8 mouse cellular contexts compared by ENCODE assay signal in genomic region chr11:95827464-95828085, GRCm38 (mm10). TPM values are rescaled to one million over a fixed set of nuclear protein-coding genes. Genes with fewer than 3 reads are reported as not detected.
DNase-seq lines count a peak whose midpoint lies in the region; ATAC-seq lines count a peak whose summit lies in the region.
"Had no signal": no experiment of that assay in that cellular context is flagged by ENCODE, and none has a peak within 500 bp of the region (broad histone marks: within the 10 kb centered on the region; RNA-seq: fewer than 3 reads in every experiment).

No protein-coding gene starts in this region.

- H3K27me3 ChIP-seq in midbrain, embryonic 11.5 days (ENCODE audit: control insufficient read depth, insufficient read depth, low read length), result peaks cover 75% of the 10 kb centered on the region
- peaks cover 91% of the 10 kb centered on the region for H3K27me3 ChIP-seq in midbrain, embryonic 13.5 days
- peaks cover 39% of the 10 kb centered on the region for H3K27me3 ChIP-seq in heart, embryonic 16.5 days (ENCODE audit: control insufficient read depth, insufficient read depth, low read length)
- H3K27me3 ChIP-seq in liver, embryonic 11.5 days (replicated peaks; ENCODE audit: control insufficient read depth, insufficient read depth, low read length), result peaks cover 52% of the 10 kb centered on the region

- H3K27ac ChIP-seq in midbrain, embryonic 11.5 days (ENCODE audit: low read depth, low read length), result no peak overlapping the region
- H3K27ac ChIP-seq in midbrain, embryonic 13.5 days, result no peak overlapping the region
- peak overlapping the region; percentile 51 for H3K27ac ChIP-seq in heart, embryonic 16.5 days (ENCODE audit: low read length)
- no peak overlapping the region for H3K27ac ChIP-seq in liver, embryonic 11.5 days (ENCODE audit: low read depth, low read length)

- peaks cover 17% of the 10 kb centered on the region for H3K4me1 ChIP-seq in midbrain, embryonic 11.5 days (ENCODE audit: control insufficient read depth, insufficient read depth, low read length)
- H3K4me1 ChIP-seq in midbrain, embryonic 13.5 days (replicated peaks), result peaks cover 25% of the 10 kb centered on the region
- H3K4me1 ChIP-seq in heart, embryonic 16.5 days (ENCODE audit: control insufficient read depth, insufficient read depth, low read length), result peaks cover 35% of the 10 kb centered on the region
- peaks cover 36% of the 10 kb centered on the region for H3K4me1 ChIP-seq in liver, embryonic 11.5 days (replicated peaks; ENCODE audit: control insufficient read depth, insufficient read depth, low read length)

- no peaks in the 10 kb centered on the region for H3K9me3 ChIP-seq in midbrain, embryonic 11.5 days (ENCODE audit: control insufficient read depth, low read length)
- H3K9me3 ChIP-seq in midbrain, embryonic 13.5 days, result no peaks in the 10 kb centered on the region
- H3K9me3 ChIP-seq in heart, embryonic 16.5 days (replicated peaks; ENCODE audit: control insufficient read depth, low read length), result no peaks in the 10 kb centered on the region
- H3K9me3 ChIP-seq in liver, embryonic 11.5 days (ENCODE audit: control insufficient read depth, low read length), result no peaks in the 10 kb centered on the region

- H3K36me3 ChIP-seq in midbrain, embryonic 11.5 days (ENCODE audit: control insufficient read depth, insufficient read depth, low read length), result no peaks in the 10 kb centered on the region
- no peaks in the 10 kb centered on the region for H3K36me3 ChIP-seq in midbrain, embryonic 13.5 days
- no peaks in the 10 kb centered on the region for H3K36me3 ChIP-seq in heart, embryonic 16.5 days (ENCODE audit: control insufficient read depth, insufficient read depth)
- no peaks in the 10 kb centered on the region for H3K36me3 ChIP-seq in liver, embryonic 11.5 days (ENCODE audit: control insufficient read depth, insufficient read depth, low read length)

- H3K4me2 ChIP-seq in midbrain, embryonic 11.5 days, result no peak overlapping the region
- H3K4me2 ChIP-seq in midbrain, embryonic 13.5 days (replicated peaks), result no peak overlapping the region
- no peak overlapping the region for H3K4me2 ChIP-seq in heart, embryonic 16.5 days (ENCODE audit: low read depth, low read length)
- H3K4me2 ChIP-seq in liver, embryonic 11.5 days, result no peak overlapping the region

- no peak overlapping the region for H3K9ac ChIP-seq in midbrain, embryonic 11.5 days (ENCODE audit: low read length)
- no peak overlapping the region for H3K9ac ChIP-seq in midbrain, embryonic 13.5 days (replicated peaks)
- H3K9ac ChIP-seq in heart, embryonic 16.5 days (ENCODE audit: low read length), result peak overlapping the region; percentile 50; the same call in 1 of the 2 replicates
- H3K9ac ChIP-seq in liver, embryonic 11.5 days (ENCODE audit: low read depth, low read length), result no peak overlapping the region

- peak; percentile 94 for DNase-seq in midbrain, embryonic 11.5 days (ENCODE audit: low spot score, missing footprints)
- DNase-seq in T-cell, adult 2 months (ENCODE audit: low spot score), result peak; percentile 59
- DNase-seq in cerebellum, adult 9-10 months, result peak; percentile 81
- peak; percentile 61 for DNase-seq in liver, embryonic 11.5 days (ENCODE audit: low spot score)
- DNase-seq in retina, postnatal 7 days (ENCODE audit: low read depth, low spot score), result peak; percentile 69

- H3K4me3 ChIP-seq in midbrain, embryonic 11.5 days (ENCODE audit: low read depth, low read length), result no peak overlapping the region
- H3K4me3 ChIP-seq in midbrain, embryonic 13.5 days (replicated peaks), result no peak overlapping the region
- H3K4me3 ChIP-seq in heart, embryonic 16.5 days (ENCODE audit: low read length), result no peak overlapping the region
- no peak overlapping the region for H3K4me3 ChIP-seq in liver, embryonic 11.5 days (ENCODE audit: low read depth, low read length)

- 17% methylated on average over 3 of the region's 3 CpGs for WGBS in midbrain, embryonic 11.5 days
- 20% methylated on average over 3 of the region's 3 CpGs for WGBS in midbrain, embryonic 13.5 days
- 20% methylated on average over 3 of the region's 3 CpGs for WGBS in heart, embryonic 16.5 days
- 17% methylated on average over 3 of the region's 3 CpGs for WGBS in liver, embryonic 11.5 days

- no peak for ATAC-seq in midbrain, embryonic 11.5 days (ENCODE audit: low FRiP score)
- ATAC-seq in midbrain, embryonic 13.5 days, result no peak
- ATAC-seq in heart, embryonic 16.5 days (replicated peaks; ENCODE audit: extremely low read depth, insufficient read depth, low FRiP score), result no peak
- no peak for ATAC-seq in liver, embryonic 11.5 days (replicated peaks; ENCODE audit: low FRiP score)

RNA-seq across cellular contexts. Expression of gene Phospho1, which starts 3.3 kb away (rescaled TPM):
- polyA plus RNA-seq in midbrain, embryonic 11.5 days (2014; fragmentation: Nextera tagmentation; extraction: Ambion mirVana), result not detected in 2 replicates
- not detected in 2 replicates for polyA plus RNA-seq in midbrain, embryonic 13.5 days (2015; fragmentation: Nextera tagmentation; extraction: Ambion mirVana)
- 3.2 and 3.3 TPM in 2 replicates for polyA plus RNA-seq in heart, embryonic 16.5 days (2015; fragmentation: Nextera tagmentation; extraction: Ambion mirVana)
- polyA plus RNA-seq in liver, embryonic 11.5 days (2014; fragmentation: Nextera tagmentation; extraction: Ambion mirVana), result 0.48 and 0.74 TPM in 2 replicates
- polyA plus RNA-seq: stomach, embryonic 14.5 days had no signal

RNA-seq across cellular contexts. Expression of gene Gngt2, which starts 9.4 kb away (rescaled TPM):
- 4.9 and 5.6 TPM in 2 replicates for polyA plus RNA-seq in midbrain, embryonic 11.5 days (2014; fragmentation: Nextera tagmentation; extraction: Ambion mirVana)
- polyA plus RNA-seq in midbrain, embryonic 13.5 days (2015; fragmentation: Nextera tagmentation; extraction: Ambion mirVana), result 2.7 and 3.8 TPM in 2 replicates
- 30.3 and 34.7 TPM in 2 replicates for polyA plus RNA-seq in heart, embryonic 16.5 days (2015; fragmentation: Nextera tagmentation; extraction: Ambion mirVana)
- polyA plus RNA-seq in liver, embryonic 11.5 days (2014; fragmentation: Nextera tagmentation; extraction: Ambion mirVana), result 19.5 and 22.3 TPM in 2 replicates

RNA-seq across cellular contexts. Expression of gene Abi3, which starts 14.7 kb away (rescaled TPM):
- polyA plus RNA-seq in midbrain, embryonic 11.5 days (2014; fragmentation: Nextera tagmentation; extraction: Ambion mirVana), result 1.2 and 2.1 TPM in 2 replicates
- polyA plus RNA-seq in midbrain, embryonic 13.5 days (2015; fragmentation: Nextera tagmentation; extraction: Ambion mirVana), result 1.1 and 1.6 TPM in 2 replicates
- polyA plus RNA-seq in heart, embryonic 16.5 days (2015; fragmentation: Nextera tagmentation; extraction: Ambion mirVana), result 19.6 and 28.0 TPM in 2 replicates
- 6.4 and 7.9 TPM in 2 replicates for polyA plus RNA-seq in liver, embryonic 11.5 days (2014; fragmentation: Nextera tagmentation; extraction: Ambion mirVana)
